Mouse (Mus musculus): ENCODE measurements around the gene Ski.
"Not testable (repeated sequence)": the region's sequence is repeated elsewhere in the genome, so short reads cannot be mapped to it uniquely, and the experiment has no call there.

Ski gene

GRCm38 (mm10) chr4:155222552-155222840 lies at the start of gene Ski:
Gene Ski (minus strand): TSS chr4:155222592.
- DNase-seq (ENCODE audit: low read depth), result no peak

GRCm38 (mm10) chr4:155268382-155268781 lies 46.0 kb upstream of the Ski start:
- DNase-seq (ENCODE audit: low read depth), result peak; percentile 67

GRCm38 (mm10) chr4:155267639-155268175 lies 45.3 kb upstream of the Ski start:
- DNase-seq (ENCODE audit: low read depth), result no peak

GRCm38 (mm10) chr4:155267047-155267543 lies 44.7 kb upstream of the Ski start:
- no peak for DNase-seq (ENCODE audit: low read depth)

- DNase-seq (ENCODE audit: low read depth), result no peak
These were observed 42.3 kb upstream of the Ski start for GRCm38 (mm10) chr4:155264521-155265321.

GRCm38 (mm10) chr4:155252253-155252652 lies 29.9 kb upstream of the Ski start:
- DNase-seq (ENCODE audit: low read depth), result no peak

GRCm38 (mm10) chr4:155251147-155251546 lies 28.8 kb upstream of the Ski start:
- DNase-seq (ENCODE audit: low read depth), result no peak

- DNase-seq (ENCODE audit: low read depth), result peak; percentile 21
These were observed 28.1 kb upstream of the Ski start for GRCm38 (mm10) chr4:155250361-155251117.

GRCm38 (mm10) chr4:155249648-155250351 lies 27.4 kb upstream of the Ski start, which contains the start of gene Faap20:
Gene Faap20 (plus strand): TSS chr4:155249802.
- DNase-seq (ENCODE audit: low read depth), result peak; percentile 87

GRCm38 (mm10) chr4:155249257-155249647 lies 26.9 kb upstream of the Ski start:
- peak; percentile 94 for DNase-seq (ENCODE audit: low read depth)

GRCm38 (mm10) chr4:155248054-155248453 lies 25.7 kb upstream of the Ski start:
- not testable (repeated sequence) for DNase-seq (ENCODE audit: low read depth)

- DNase-seq (ENCODE audit: low read depth), result no peak
These were observed 24.3 kb upstream of the Ski start for GRCm38 (mm10) chr4:155246691-155247105.

- no peak for DNase-seq (ENCODE audit: low read depth)
These were observed 23.5 kb upstream of the Ski start for GRCm38 (mm10) chr4:155245770-155246492.

- DNase-seq (ENCODE audit: low read depth), result no peak
These were observed 20.8 kb upstream of the Ski start for GRCm38 (mm10) chr4:155243233-155243632.

GRCm38 (mm10) chr4:155242292-155242691 lies 19.9 kb upstream of the Ski start:
- DNase-seq (ENCODE audit: low read depth), result no peak

GRCm38 (mm10) chr4:155241789-155242188 lies 19.4 kb upstream of the Ski start:
- DNase-seq (ENCODE audit: low read depth), result no peak

GRCm38 (mm10) chr4:155239494-155239893 lies 17.1 kb upstream of the Ski start:
- DNase-seq (ENCODE audit: low read depth), result no peak

- no peak for DNase-seq (ENCODE audit: low read depth)
These were observed 15.9 kb upstream of the Ski start for GRCm38 (mm10) chr4:155238276-155238675.

- DNase-seq (ENCODE audit: low read depth), result no peak
These were observed 14.5 kb upstream of the Ski start for GRCm38 (mm10) chr4:155236737-155237385.

- peak; percentile 89 for DNase-seq (ENCODE audit: low read depth)
These were observed 13.1 kb upstream of the Ski start for GRCm38 (mm10) chr4:155235311-155236119.

All from 416B (cell line).